Mouse (Mus musculus) spleen, adult 2 months (tissue): Measurements from ENCODE around the gene H2-Ab1.

Experiments
- CTCF ChIP-seq: fragments of 200-500 bp; IDR thresholded peaks from 2 replicates; pipeline ENCODE4 v1.5.1; 2011; ENCODE audit warnings: mild to moderate bottlenecking, inconsistent platforms; ENCODE audit not compliant: insufficient read depth, insufficient read length, insufficient replicate concordance; ENCODE audit errors: extremely low read depth
- POLR2A ChIP-seq: fragments of 200-500 bp; IDR thresholded peaks from 2 replicates; pipeline ENCODE4 v1.6.1; 2011; ENCODE audit warnings: low read depth, low read length, inconsistent platforms

DNA sequence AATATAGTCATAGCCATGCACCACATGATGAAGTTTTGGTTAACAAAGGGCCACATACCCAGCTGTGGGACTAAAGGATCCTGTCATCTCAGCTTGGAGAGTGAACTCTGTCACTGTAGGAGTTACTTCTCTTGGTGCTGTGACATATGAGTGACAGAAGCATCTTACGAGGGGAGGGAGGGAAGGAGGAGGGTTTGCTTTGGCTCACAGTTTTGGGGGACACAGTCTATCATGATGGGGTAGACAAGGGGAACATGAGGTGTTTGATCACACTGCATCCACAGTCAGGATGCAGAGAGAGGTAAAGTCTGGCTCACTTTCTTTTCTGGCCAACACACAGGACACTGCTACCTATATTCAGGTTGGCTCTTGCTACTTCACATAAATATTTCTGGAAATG is 24.3 kb downstream of the H2-Ab1 start:
- TF ChIP-seq POLR2A (no peak), CTCF (no peak)
